Mouse (Mus musculus): ENCODE results near the gene Fmnl3. TPM values are rescaled to one million over a fixed set of nuclear protein-coding genes. Genes with fewer than 3 reads are reported as not detected.

Fmnl3 gene
- 139 to 148 TPM (median 141 TPM) in 4 replicates for total RNA-seq (2023; ENCODE audit: inconsistent age)

GRCm38 (mm10) chr15:99370259-99370691 is at the start of gene Fmnl3:
Gene Fmnl3 (minus strand): TSS chr15:99370482.

GRCm38 (mm10) chr15:99392486-99393385 is 22.5 kb upstream of the Fmnl3 start, which contains the start of gene Tmbim6:
Gene Tmbim6 (plus strand): TSS chr15:99392882.

GRCm38 (mm10) chr15:99295484-99295981 is 74.7 kb downstream of the Fmnl3 start, which contains the start of gene Fam186b:
Gene Fam186b (minus strand): TSS chr15:99295888.

GRCm38 (mm10) chr15:99294813-99295374 is 75.4 kb downstream of the Fmnl3 start, which contains the start of gene Prpf40b:
Gene Prpf40b (plus strand): TSS chr15:99295087.

Other genes starting within 250 kb of the Fmnl3 start
- not detected in 4 replicates for gene Spats2, start 244.6 kb downstream of the Fmnl3 start, total RNA-seq (2023; ENCODE audit: inconsistent age)
- 1.9 to 3.3 TPM (median 2.3 TPM) in 4 replicates for gene Kcnh3, start 145.6 kb downstream of the Fmnl3 start, total RNA-seq (2023; ENCODE audit: inconsistent age)
- 127 to 144 TPM (median 141 TPM) in 4 replicates for gene Mcrs1, start 118.5 kb downstream of the Fmnl3 start, total RNA-seq (2023; ENCODE audit: inconsistent age)
- 13.0 to 24.0 TPM (median 17.7 TPM) in 4 replicates for gene Prpf40b, start 75.4 kb downstream of the Fmnl3 start, total RNA-seq (2023; ENCODE audit: inconsistent age)
- gene Fam186b, start 74.6 kb downstream of the Fmnl3 start, total RNA-seq (2023; ENCODE audit: inconsistent age): not detected in 4 replicates
- gene Tmbim6, start 22.4 kb upstream of the Fmnl3 start, total RNA-seq (2023; ENCODE audit: inconsistent age): 424 to 452 TPM (median 435 TPM) in 4 replicates
- gene Nckap5l, start 87.3 kb upstream of the Fmnl3 start, total RNA-seq (2023; ENCODE audit: inconsistent age): 5.3 to 9.9 TPM (median 7.2 TPM) in 4 replicates
- 5.0 to 8.5 TPM (median 7.6 TPM) in 4 replicates for gene Bcdin3d, start 104.2 kb upstream of the Fmnl3 start, total RNA-seq (2023; ENCODE audit: inconsistent age)
- gene Faim2, start 157.7 kb upstream of the Fmnl3 start, total RNA-seq (2023; ENCODE audit: inconsistent age): not detected in 4 replicates
- not detected in 4 replicates for gene Aqp2, start 208.6 kb upstream of the Fmnl3 start, total RNA-seq (2023; ENCODE audit: inconsistent age)
- gene Aqp5, start 220.3 kb upstream of the Fmnl3 start, total RNA-seq (2023; ENCODE audit: inconsistent age): not detected in 4 replicates
- not detected in 4 replicates for gene Aqp6, start 230.9 kb upstream of the Fmnl3 start, total RNA-seq (2023; ENCODE audit: inconsistent age)

Data from B cell, adult (primary cell).